Mouse (Mus musculus): ENCODE results near the gene Pqlc3.

Pqlc3 gene

GRCm38 (mm10) chr12:17001211-17001610 lies 1.0 kb upstream of the Pqlc3 start:
- no peak for DNase-seq

- peak; percentile 29 for DNase-seq
Observed at GRCm38 (mm10) chr12:17000628-17001027, 420 bp upstream of the Pqlc3 start.

GRCm38 (mm10) chr12:16999146-16999545 lies 1.1 kb downstream of the Pqlc3 start:
- no peak for DNase-seq

GRCm38 (mm10) chr12:16996886-16997462 lies 3.2 kb downstream of the Pqlc3 start:
- no peak for DNase-seq

- DNase-seq, result no peak
Observed at GRCm38 (mm10) chr12:16996281-16996680, 3.9 kb downstream of the Pqlc3 start.

GRCm38 (mm10) chr12:16994291-16994690 lies 5.9 kb downstream of the Pqlc3 start:
- DNase-seq, result no peak

- DNase-seq, result no peak
Observed at GRCm38 (mm10) chr12:16992355-16992754, 7.9 kb downstream of the Pqlc3 start.

- no peak for DNase-seq
Observed at GRCm38 (mm10) chr12:16991376-16991775, 8.8 kb downstream of the Pqlc3 start.

GRCm38 (mm10) chr12:16985778-16986177 lies 14.4 kb downstream of the Pqlc3 start:
- DNase-seq, result no peak

GRCm38 (mm10) chr12:16977120-16977519 lies 23.1 kb downstream of the Pqlc3 start:
- DNase-seq, result no peak

- DNase-seq, result no peak
Observed at GRCm38 (mm10) chr12:16966811-16967210, 33.4 kb downstream of the Pqlc3 start.

- no peak for DNase-seq
Observed at GRCm38 (mm10) chr12:16963354-16963753, 36.9 kb downstream of the Pqlc3 start.

- peak; percentile 34 for DNase-seq
Observed at GRCm38 (mm10) chr12:16958851-16959250, 41.4 kb downstream of the Pqlc3 start.

- no peak for DNase-seq
Observed at GRCm38 (mm10) chr12:16948239-16948638, 52.0 kb downstream of the Pqlc3 start.

- DNase-seq, result no peak
Observed at GRCm38 (mm10) chr12:16941976-16942375, 58.2 kb downstream of the Pqlc3 start.
